Mouse (Mus musculus) kidney, postnatal 36 days (tissue): Measurements from ENCODE around the gene Fgf22.

ENCODE experiments used
- DNase-seq, 2 experiments: peaks; one replicate each; pipeline ENCODE4 v3.0.0; 2021 to 2022; ENCODE audit warnings: mixed read lengths in 2 of 2

Gene Fgf22

DNA sequence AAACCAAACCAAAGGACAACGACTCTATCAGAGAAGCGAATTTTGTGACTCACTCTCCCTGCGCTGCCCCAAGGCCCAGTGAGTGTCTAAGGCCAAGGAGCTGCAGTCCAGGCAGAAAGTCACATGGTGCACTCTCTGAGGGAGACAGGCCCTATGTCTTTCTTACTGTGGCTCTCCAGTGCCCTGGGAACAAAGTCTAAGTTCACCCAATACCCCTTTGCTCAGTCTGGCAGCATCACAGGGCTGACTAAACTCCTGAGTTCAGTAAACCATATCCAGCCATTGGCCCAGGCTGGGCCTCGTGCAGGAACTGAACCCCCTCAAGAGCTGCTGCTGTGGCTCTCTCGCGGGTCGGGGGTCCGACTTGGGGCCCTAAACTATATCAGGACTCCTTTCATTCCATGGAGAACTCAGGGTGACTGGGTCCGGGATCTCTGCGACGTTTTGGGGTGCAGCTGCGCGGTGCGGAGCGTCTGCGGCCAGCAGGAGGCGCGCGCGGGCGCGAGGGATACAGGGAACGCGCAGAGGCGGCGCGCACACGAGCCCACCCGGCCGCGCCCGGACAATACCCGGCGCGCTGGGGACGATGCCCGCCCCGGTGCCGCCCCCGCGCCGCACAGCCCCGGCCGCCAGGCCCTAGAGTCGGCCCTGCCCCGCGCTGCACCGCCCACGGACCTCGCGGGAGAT is 38.3 kb downstream of the Fgf22 start, which contains the start of gene Palm:
Gene Palm (plus strand): TSS at position 522 of the 687 bp plus-strand sequence.
- peak; percentile 89 to 93 for DNase-seq

GRCm38 (mm10) chr10:79793738-79794490 is 39.0 kb downstream of the Fgf22 start:
- DNase-seq = peak in 1 of 2 experiments; percentile 70

- DNase-seq = peak; percentile 92 to 94
Observed at GRCm38 (mm10) chr10:79794491-79794931, 39.6 kb downstream of the Fgf22 start.

- DNase-seq = no peak
Observed at GRCm38 (mm10) chr10:79795905-79796304, 41.0 kb downstream of the Fgf22 start.

DNA sequence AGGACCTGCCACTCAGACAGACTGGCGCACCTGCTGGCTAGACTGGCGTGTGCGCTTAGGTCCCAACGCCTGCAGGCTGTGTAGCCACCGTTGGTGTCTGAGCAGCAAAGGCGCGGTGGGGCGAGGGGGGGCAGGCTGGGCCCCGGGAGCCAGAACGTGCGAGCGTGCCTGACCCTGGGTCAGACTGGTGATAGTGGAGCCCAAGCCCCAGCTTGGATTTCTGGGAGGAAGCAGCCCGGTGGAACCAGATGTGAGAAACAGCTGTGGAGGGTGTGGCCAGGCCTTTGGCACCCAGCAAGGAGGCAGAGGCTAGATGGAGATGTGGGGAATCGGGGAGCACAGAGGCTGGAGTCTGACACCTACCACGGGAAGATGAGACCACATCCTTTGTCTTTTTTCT is 42.5 kb downstream of the Fgf22 start:
- DNase-seq = peak in 1 of 2 experiments; percentile 63

- DNase-seq = peak; percentile 79 to 89
Observed at GRCm38 (mm10) chr10:79798289-79798928, 43.5 kb downstream of the Fgf22 start.

DNA sequence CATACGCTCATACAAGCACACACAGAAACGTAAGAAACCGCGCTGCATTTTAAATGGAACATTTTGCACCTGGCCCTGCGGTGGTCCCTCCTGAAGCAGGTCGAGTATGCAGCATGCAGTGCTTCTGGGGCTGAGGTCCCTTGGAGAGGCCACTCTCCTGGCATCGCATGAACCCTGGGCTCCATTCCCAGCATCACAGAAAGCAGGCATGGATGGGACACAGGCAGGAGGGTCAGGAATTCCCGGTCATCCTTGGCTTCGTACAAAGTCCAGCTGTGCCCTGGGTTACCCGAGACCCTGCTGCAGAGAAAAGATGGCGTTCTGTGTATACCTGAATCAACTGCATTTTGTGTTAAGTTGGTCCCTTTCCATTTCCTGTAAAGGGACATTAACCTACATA is 45.6 kb downstream of the Fgf22 start:
- peak; percentile 64 to 72 for DNase-seq

- DNase-seq = peak; percentile 76 to 82
Observed at GRCm38 (mm10) chr10:79801837-79802236, 47.0 kb downstream of the Fgf22 start.

- peak; percentile 90 to 91 for DNase-seq
Observed at GRCm38 (mm10) chr10:79802331-79802971, 47.6 kb downstream of the Fgf22 start.

GRCm38 (mm10) chr10:79803716-79804323 is 48.9 kb downstream of the Fgf22 start:
- peak in 1 of 2 experiments; percentile 60 for DNase-seq

DNA sequence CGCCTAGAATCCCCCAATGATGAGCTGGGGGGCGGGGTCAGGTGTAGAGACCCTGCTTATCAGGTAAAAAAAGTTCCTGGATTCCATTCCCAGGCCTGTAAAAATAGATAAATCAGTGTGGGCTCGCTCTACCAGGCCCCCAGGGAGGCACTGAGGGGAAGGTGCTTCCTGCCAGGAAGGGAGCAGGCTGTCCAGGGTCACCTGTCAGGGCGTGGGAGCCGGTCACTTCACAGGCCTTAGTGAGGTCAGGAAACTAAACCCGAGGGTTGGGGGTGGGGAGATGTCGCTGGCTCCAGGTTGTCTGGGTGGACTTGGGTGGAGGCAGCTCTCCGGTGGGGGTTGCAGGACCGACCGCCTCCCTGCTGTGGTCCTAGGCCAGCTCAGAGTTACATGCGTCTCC is 50.8 kb downstream of the Fgf22 start:
- peak; percentile 82 to 85 for DNase-seq

GRCm38 (mm10) chr10:79806331-79806730 is 51.5 kb downstream of the Fgf22 start:
- no peak for DNase-seq

DNA sequence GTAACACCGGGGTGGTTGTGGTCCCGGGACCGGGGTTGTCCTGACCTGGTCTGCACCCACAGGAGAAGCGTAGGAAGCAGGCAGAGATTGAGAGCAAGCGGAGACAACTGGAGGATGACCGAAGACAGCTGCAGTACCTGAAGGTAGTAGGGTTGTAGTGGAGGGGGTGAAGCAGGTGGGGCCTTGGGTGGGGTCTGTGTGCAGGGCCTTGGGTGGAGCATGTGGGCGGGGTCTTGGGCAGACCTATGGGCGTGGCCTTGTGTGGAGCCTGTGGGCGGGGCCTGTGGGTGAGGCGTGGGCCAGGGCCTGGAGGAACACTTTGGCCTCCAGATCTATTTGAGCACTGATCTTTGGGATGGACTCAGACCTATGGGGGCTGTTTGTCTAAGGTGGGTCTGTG is 52.1 kb downstream of the Fgf22 start:
- DNase-seq = peak; percentile 44 to 75

GRCm38 (mm10) chr10:79807826-79808225 is 53.0 kb downstream of the Fgf22 start:
- DNase-seq = peak; percentile 73 to 76
